Mouse (Mus musculus) heart, adult 10 weeks (tissue): ENCODE results near the gene Nlrp9b. TPM values are rescaled to one million over a fixed set of nuclear protein-coding genes. Genes with fewer than 3 reads are reported as not detected.

Experiments used
- polyA plus RNA-seq: library from polyadenylated mRNA; stranded (reverse); fragments of 350-450 nt; fragmentation: Illumina TruSeq; extraction: RNeasy Lipid Tissue Mini Kit (QIAGEN cat#74804); gene quantifications from one replicate; pipeline ENCODE4 v1.2.3, GENCODE M21; 2014; ENCODE audit warnings: low read depth, low replicate concordance

The Nlrp9b gene
- polyA plus RNA-seq = not detected

GRCm38 (mm10) chr7:19991165-19991564 is at the start of gene Nlrp9b:
Gene Nlrp9b, plus strand, starts transcription at chr7:19991465.

GRCm38 (mm10) chr7:19950589-19950988 is 40.7 kb upstream of the Nlrp9b start, which contains the start of gene Igsf23:
Gene Igsf23, minus strand, starts transcription at chr7:19950756.

GRCm38 (mm10) chr7:19964985-19965579 is 26.2 kb upstream of the Nlrp9b start, which contains the start of gene Ceacam20:
Gene Ceacam20, plus strand, starts transcription at chr7:19965412.

GRCm38 (mm10) chr7:20099380-20099779 is 108.1 kb downstream of the Nlrp9b start, which contains the start of gene Vmn1r91:
Gene Vmn1r91, plus strand, starts transcription at chr7:20099680.

GRCm38 (mm10) chr7:20122479-20122878 is 131.2 kb downstream of the Nlrp9b start, which contains the start of gene Gm16442:
Gene Gm16442, minus strand, starts transcription at chr7:20122579.

Other genes starting within 250 kb of the Nlrp9b start
- gene Nectin2, start 241.0 kb upstream of the Nlrp9b start, polyA plus RNA-seq = 32.1 TPM
- 183 TPM for gene Bcam, start 220.4 kb upstream of the Nlrp9b start, polyA plus RNA-seq
- gene Cblc, start 194.7 kb upstream of the Nlrp9b start, polyA plus RNA-seq = 0.45 TPM
- 5.8 TPM for gene Bcl3, start 168.7 kb upstream of the Nlrp9b start, polyA plus RNA-seq
- not detected for gene Gm19345, start 139.5 kb upstream of the Nlrp9b start, polyA plus RNA-seq
- not detected for gene Ceacam16, start 130.2 kb upstream of the Nlrp9b start, polyA plus RNA-seq
- gene Ceacam19, start 103.5 kb upstream of the Nlrp9b start, polyA plus RNA-seq = not detected
- gene Pvr, start 70.3 kb upstream of the Nlrp9b start, polyA plus RNA-seq = 37.7 TPM
- 5.9 TPM for gene Igsf23, start 40.7 kb upstream of the Nlrp9b start, polyA plus RNA-seq
- gene Ceacam20, start 26.1 kb upstream of the Nlrp9b start, polyA plus RNA-seq = not detected
- gene Vmn1r91, start 108.2 kb downstream of the Nlrp9b start, polyA plus RNA-seq = not detected
- not detected for gene Gm16442, start 131.1 kb downstream of the Nlrp9b start, polyA plus RNA-seq
- not detected for gene Vmn1r93, start 147.6 kb downstream of the Nlrp9b start, polyA plus RNA-seq
- gene Vmn1r94, start 176.9 kb downstream of the Nlrp9b start, polyA plus RNA-seq = not detected
- gene Vmn1r95, start 202.2 kb downstream of the Nlrp9b start, polyA plus RNA-seq = not detected
- not detected for gene Gm6164, start 214.1 kb downstream of the Nlrp9b start, polyA plus RNA-seq
- gene Gm4498, start 242.4 kb downstream of the Nlrp9b start, polyA plus RNA-seq = not detected